Mouse (Mus musculus) megakaryocyte-erythroid progenitor cell, adult 5 weeks (primary cell): Measurements from ENCODE around the gene Slc45a3. TPM values are rescaled to one million over a fixed set of nuclear protein-coding genes. Genes with fewer than 3 reads are reported as not detected.

Source experiments
- polyA plus RNA-seq: library from polyadenylated mRNA; stranded (reverse); fragments of >175 nt; gene quantifications from 2 replicates; pipeline ENCODE4 v1.2.3, GENCODE M21; 2012

The Slc45a3 gene
- 4.7 and 6.9 TPM in 2 replicates for polyA plus RNA-seq

GRCm38 (mm10) chr1:131962606-131963084 is at the start of gene Slc45a3:
Gene Slc45a3, plus strand, starts transcription at chr1:131962967.

GRCm38 (mm10) chr1:132007282-132007815 is 44.6 kb downstream of the Slc45a3 start, which contains the start of gene Elk4:
Gene Elk4, plus strand, starts transcription at chr1:132007607.

Other genes starting within 250 kb of the Slc45a3 start
- 0.03 and 0.05 TPM in 2 replicates for gene Slc26a9, start 218.9 kb upstream of the Slc45a3 start, polyA plus RNA-seq
- gene Pm20d1, start 165.6 kb upstream of the Slc45a3 start, polyA plus RNA-seq = 0.03 TPM in 1 of 2 replicates, not detected in the other
- 8.0 and 10.6 TPM in 2 replicates for gene Slc41a1, start 135.5 kb upstream of the Slc45a3 start, polyA plus RNA-seq
- 4.7 and 6.4 TPM in 2 replicates for gene Rab29, start 95.7 kb upstream of the Slc45a3 start, polyA plus RNA-seq
- 10.5 and 11.2 TPM in 2 replicates for gene Nucks1, start 52.4 kb upstream of the Slc45a3 start, polyA plus RNA-seq
- 4.6 and 6.4 TPM in 2 replicates for gene Elk4, start 44.6 kb downstream of the Slc45a3 start, polyA plus RNA-seq
- 0.19 and 0.30 TPM in 2 replicates for gene Mfsd4a, start 105.1 kb downstream of the Slc45a3 start, polyA plus RNA-seq
- gene Cdk18, start 176.7 kb downstream of the Slc45a3 start, polyA plus RNA-seq = 13.6 and 16.5 TPM in 2 replicates
- gene Lemd1, start 228.5 kb downstream of the Slc45a3 start, polyA plus RNA-seq = not detected in 2 replicates
- gene AC124108.1, start 228.5 kb downstream of the Slc45a3 start, polyA plus RNA-seq = not detected in 2 replicates